Mouse (Mus musculus) liver, adult (tissue): ENCODE data around the gene 4930451I11Rik.

Experiments used
- GATA4 ChIP-seq: IDR thresholded peaks from 2 replicates; pipeline ENCODE4 v1.6.1; 2014; ENCODE audit warnings: mild to moderate bottlenecking, low read length; ENCODE audit not compliant: insufficient replicate concordance

4930451I11Rik gene

GRCm38 (mm10) chr7:126798127-126799049, 33.1 kb downstream of the 4930451I11Rik start:
- no peak for TF ChIP-seq GATA4

- TF ChIP-seq GATA4 = no peak
Observed at GRCm38 (mm10) chr7:126797411-126798126, 33.9 kb downstream of the 4930451I11Rik start, which contains the start of gene Fam57b. Fam57b (plus strand) TSS chr7:126797668.

DNA sequence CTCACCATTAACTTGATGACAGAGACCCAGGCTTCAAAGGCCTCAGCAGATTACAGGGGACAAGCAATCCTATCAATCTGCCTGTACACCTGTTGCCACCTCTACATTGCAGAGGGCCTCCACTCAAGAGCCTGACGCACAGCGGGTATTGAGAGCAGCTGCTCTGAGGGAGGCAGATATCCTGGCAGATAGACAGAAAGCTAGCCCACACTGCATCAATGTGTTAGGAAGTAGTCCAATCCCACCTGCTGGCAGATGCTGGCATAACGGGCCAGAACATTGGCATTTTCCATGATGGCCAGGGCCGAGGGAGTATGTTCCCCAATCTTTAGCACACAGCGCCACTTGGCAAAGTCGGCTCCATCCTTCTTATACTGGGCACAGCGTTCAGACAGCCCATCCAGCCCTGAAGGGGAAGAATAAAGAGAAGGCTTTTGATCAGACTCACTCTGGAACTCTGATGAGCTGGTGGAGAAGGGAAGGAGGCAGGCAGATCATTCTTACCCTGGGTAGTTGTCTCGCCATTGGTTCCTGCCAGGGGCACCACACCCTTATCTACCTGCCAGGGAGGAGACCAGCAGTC, 35.0 kb downstream of the 4930451I11Rik start:
- no peak for TF ChIP-seq GATA4

- no peak for TF ChIP-seq GATA4
Observed at GRCm38 (mm10) chr7:126795387-126796317, 35.8 kb downstream of the 4930451I11Rik start.

- TF ChIP-seq GATA4 = no peak
Observed at GRCm38 (mm10) chr7:126794271-126794605, 37.2 kb downstream of the 4930451I11Rik start.

- no peak for TF ChIP-seq GATA4
Observed at GRCm38 (mm10) chr7:126793456-126794270, 37.8 kb downstream of the 4930451I11Rik start.

- no peak for TF ChIP-seq GATA4
Observed at GRCm38 (mm10) chr7:126792721-126793443, 38.6 kb downstream of the 4930451I11Rik start.

DNA sequence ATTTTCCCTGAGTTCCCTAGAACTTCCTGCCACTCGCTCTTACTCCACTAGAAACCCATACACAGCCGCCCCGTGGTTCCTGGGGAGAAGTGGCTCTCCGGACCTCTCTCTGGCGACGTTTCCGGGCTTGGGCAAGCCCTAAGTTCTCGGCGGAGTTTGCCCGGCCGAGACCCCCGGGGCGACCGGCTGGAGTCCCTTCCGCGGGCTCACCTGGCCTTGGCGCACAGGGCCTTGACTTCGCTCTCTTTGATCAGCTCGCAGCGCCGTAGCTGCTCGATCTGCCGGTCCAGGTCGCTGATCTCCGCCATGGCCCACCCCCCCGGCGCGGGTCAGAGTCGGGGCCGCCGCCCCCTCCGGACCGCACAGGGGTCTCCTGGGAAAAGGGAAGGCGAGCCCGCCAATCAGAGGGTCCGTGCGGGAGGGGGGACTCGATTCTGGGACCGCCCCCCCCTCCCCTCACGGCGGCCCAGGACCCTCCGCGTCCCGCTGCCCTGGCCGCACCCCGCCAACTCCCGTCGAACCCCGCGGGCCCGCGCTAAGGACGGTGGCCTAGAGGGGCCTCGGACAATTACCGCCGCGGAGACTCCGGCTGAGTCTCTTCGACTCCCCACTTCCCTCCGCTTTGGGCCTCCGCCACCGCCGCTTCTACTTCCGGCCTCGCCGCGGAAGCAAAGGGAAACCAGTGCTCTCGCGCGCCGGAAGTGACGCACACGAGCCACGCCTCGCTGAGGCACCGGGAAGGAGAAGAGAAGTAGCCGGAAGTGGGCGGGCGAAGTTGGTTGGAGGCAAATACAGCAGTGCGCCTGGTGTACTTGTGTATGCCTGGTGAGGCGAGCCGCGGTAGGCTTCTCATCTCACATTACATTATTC, 39.4 kb downstream of the 4930451I11Rik start, which contains the start of gene Ppp4c:
Ppp4c (minus strand) TSS at position 646 of the 870 bp plus-strand sequence.
- TF ChIP-seq GATA4 = no peak; the same call in 1 of the 2 replicates

GRCm38 (mm10) chr7:126789141-126789540, 42.3 kb downstream of the 4930451I11Rik start:
- TF ChIP-seq GATA4 = no peak

DNA sequence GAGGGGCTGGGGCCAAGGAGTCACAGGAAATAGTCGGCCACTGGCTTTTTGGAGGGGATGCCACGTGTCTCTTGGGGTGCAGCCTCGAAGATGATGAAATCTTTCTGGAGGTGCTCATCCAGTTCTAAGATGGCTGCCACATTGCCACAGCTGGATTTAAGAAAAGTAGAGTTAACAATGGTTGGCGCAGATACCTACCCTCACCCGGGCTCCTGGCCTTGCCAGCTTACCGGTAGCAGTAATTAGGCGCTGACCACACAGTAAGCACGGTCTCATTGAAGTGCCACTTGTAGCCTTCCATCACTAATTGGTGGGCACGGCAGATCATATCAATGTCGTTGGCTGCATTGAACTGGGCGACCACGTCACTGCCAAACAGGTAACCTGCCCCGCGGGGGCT, 45.3 kb downstream of the 4930451I11Rik start:
- TF ChIP-seq GATA4 = no peak

DNA sequence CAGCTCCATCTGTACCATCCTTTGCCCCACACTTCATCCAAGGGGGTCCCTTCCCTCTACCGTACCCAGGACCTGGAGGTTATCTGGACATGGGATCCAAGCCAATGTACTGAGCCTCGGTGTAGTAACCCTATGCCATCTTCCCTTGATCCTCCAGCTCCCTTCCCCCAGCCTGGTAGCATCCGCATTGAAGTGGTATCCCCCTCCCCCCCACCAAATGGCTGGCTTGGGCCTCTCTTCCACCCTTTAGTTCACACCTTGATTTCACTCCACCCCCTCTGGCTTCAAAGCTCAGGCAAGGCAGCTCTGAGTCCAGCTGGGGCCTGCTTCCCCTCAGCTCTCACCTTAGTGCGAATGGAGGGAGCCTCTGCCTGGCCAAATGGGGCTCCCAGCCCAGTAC, 46.4 kb downstream of the 4930451I11Rik start:
- no peak for TF ChIP-seq GATA4

- TF ChIP-seq GATA4 = no peak
Observed at GRCm38 (mm10) chr7:126784469-126784868, 47.0 kb downstream of the 4930451I11Rik start.

DNA sequence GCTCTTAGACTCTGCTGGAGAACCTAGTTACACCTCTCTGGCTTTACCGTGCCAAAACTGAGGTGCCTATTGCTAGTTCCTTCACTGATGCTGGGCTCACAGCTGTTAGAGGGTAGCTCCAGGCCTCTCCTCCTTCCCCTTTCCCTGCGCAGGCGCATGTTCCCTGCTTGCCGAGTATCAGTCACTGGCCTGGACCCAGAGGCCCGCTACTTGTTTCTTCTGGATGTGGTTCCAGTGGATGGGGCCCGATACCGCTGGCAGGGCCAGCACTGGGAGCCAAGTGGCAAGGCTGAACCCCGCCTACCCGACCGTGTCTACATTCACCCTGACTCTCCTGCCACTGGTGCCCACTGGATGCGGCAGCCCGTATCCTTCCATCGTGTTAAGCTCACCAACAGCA, 48.7 kb downstream of the 4930451I11Rik start:
- no peak for TF ChIP-seq GATA4
